Mouse (Mus musculus) cortical plate, adult 2 months (tissue): ENCODE results near the gene Rgs6.

ENCODE experiments used
- CTCF ChIP-seq: fragments of 200-500 bp; IDR thresholded peaks from 2 replicates; pipeline ENCODE4 v1.5.1; 2011; ENCODE audit warnings: mild to moderate bottlenecking, control low read depth, low read length; ENCODE audit not compliant: insufficient read depth; ENCODE audit errors: extremely low read depth
- POLR2A ChIP-seq: fragments of 200-500 bp; IDR thresholded peaks from 2 replicates; pipeline ENCODE4 v1.6.1; 2011; ENCODE audit warnings: mild to moderate bottlenecking, low read length, control low read depth; ENCODE audit not compliant: insufficient read depth; ENCODE audit errors: extremely low read depth

DNA sequence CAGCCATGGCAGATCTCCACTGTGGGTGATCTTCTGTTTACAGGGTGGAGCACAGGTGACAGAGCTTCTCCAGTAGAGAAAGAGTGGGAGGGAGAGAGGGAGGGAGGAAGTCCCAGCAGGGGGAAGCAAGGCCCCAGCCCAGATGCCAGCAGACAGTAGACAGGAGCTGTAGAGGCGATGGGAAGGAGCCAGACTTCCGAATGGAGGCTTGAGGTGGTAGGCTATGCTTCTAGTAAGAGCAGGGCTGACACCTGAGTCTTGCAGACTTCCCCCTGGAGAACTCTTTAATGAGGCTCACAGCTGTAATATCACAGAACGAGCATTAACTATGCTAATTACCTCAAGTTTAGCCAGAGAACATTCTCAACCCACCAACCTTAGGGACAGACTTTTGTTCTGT is 613.6 kb downstream of the Rgs6 start:
- TF ChIP-seq POLR2A (no peak), CTCF (no peak)
